Mouse (Mus musculus) kidney, postnatal 0 days (tissue): Measurements from ENCODE around the gene Ebf1. TPM values are rescaled to one million over a fixed set of nuclear protein-coding genes. Genes with fewer than 3 reads are reported as not detected.

Experiments used
- ATAC-seq: fragments of 200-750 bp; cut with Nextera tagmentation; replicated peaks from 2 replicates; pipeline ENCODE4 v1.8.0; 2017; ENCODE audit warnings: low read depth, moderate number of reproducible peaks, moderate TSS enrichment, moderate library complexity; ENCODE audit not compliant: low FRiP score
- DNase-seq: peaks from one replicate; pipeline ENCODE4 v3.0.0-alpha.2; 2016; ENCODE audit warnings: low spot score
- H3K27ac ChIP-seq: fragments of 300-500 bp; sonication (generic); 2 replicates; pipeline ENCODE4 v1.5.1; 2014; ENCODE audit warnings: mild to moderate bottlenecking
- H3K27me3 ChIP-seq: fragments of 300-500 bp; sonication (generic); 2 replicates; pipeline ENCODE4 v1.6.1; 2014; ENCODE audit warnings: low read length, mixed read lengths; ENCODE audit not compliant: insufficient read depth
- H3K36me3 ChIP-seq: fragments of 300-500 bp; sonication (generic); 2 replicates; pipeline ENCODE4 v1.6.1; 2014; ENCODE audit warnings: low read length, mixed read lengths; ENCODE audit not compliant: insufficient read depth
- H3K4me1 ChIP-seq: fragments of 300-500 bp; sonication (generic); replicated peaks from 2 replicates; pipeline ENCODE4 v1.6.1; 2014; ENCODE audit warnings: antibody characterized with exemption, low read length, mixed read lengths; ENCODE audit not compliant: insufficient read depth
- H3K4me2 ChIP-seq: fragments of 300-500 bp; sonication (generic); 2 replicates; pipeline ENCODE4 v1.6.1; 2014; ENCODE audit warnings: mild to moderate bottlenecking, low read length, moderate library complexity, mixed read lengths
- H3K4me3 ChIP-seq: fragments of 300-500 bp; sonication (generic); replicated peaks from 2 replicates; pipeline ENCODE4 v1.5.1; 2014; ENCODE audit warnings: low read depth, low read length
- H3K9ac ChIP-seq: fragments of 300-500 bp; sonication (generic); 2 replicates; pipeline ENCODE4 v1.6.1; 2014; ENCODE audit warnings: low read depth, low read length
- H3K9me3 ChIP-seq: fragments of 300-500 bp; sonication (generic); replicated peaks from 2 replicates; pipeline ENCODE4 v1.6.1; 2016; ENCODE audit warnings: low read length, inconsistent platforms, mixed read lengths
- CTCF ChIP-seq: IDR thresholded peaks from 2 replicates; pipeline ENCODE4 v1.5.1; 2016; ENCODE audit warnings: antibody characterized with exemption, low read depth, mild to moderate bottlenecking, moderate library complexity
- WGBS: fragments of 180-500 bp; shearing (Covaris S2); extraction: QIAGEN DNeasy Blood & Tissue Kit; methylation state at CpG from one replicate; pipeline ENCODE4 v1.1.7; 2014; 5-methylcytosine and 5-hydroxymethylcytosine counted together
- polyA plus RNA-seq: library from polyadenylated mRNA; unstranded; fragments of >200 nt; fragmentation: Nextera tagmentation; extraction: Ambion mirVana; gene quantifications from 2 replicates; pipeline ENCODE4 v1.2.1, GENCODE M21; 2015

Ebf1 gene
- polyA plus RNA-seq, 1 experiment from 2014 or later = 19.6 TPM

DNA sequence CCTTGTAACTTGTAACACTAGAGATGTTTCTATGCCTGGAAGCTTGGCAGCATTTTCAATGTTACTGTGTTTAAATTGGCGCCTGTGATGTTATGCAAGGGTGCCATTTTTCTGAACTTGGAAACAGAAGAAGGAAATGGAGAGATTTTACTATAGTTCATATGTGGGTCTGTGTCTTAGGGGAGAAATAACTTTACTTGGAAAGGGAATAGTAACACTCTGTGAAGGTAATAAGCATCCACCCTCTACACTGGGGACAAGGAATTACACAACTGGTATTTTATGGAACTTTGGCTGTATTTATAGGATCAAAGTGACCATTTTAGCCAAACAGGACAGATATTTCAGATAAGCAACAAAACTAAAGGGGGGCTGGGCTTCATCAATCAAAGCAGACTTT lies 278.8 kb downstream of the Ebf1 start:
- Histone ChIP-seq H3K27ac (no peak overlapping the region), H3K27me3 (no peaks in the 10 kb centered on the region), H3K9me3 (no peaks in the 10 kb centered on the region), H3K4me1 (0 out of 2 replicates have a peak, but pooled peaks cover 5% of the 10 kb centered on the region), H3K4me2 (no peak overlapping the region), H3K36me3 (no peaks in the 10 kb centered on the region), H3K9ac (no peak overlapping the region), H3K4me3 (no peak overlapping the region)
- no peak for ATAC-seq
- TF ChIP-seq CTCF = no peak
- DNase-seq = no peak
- WGBS = 74% methylated on average over 1 of the region's 1 CpGs

DNA sequence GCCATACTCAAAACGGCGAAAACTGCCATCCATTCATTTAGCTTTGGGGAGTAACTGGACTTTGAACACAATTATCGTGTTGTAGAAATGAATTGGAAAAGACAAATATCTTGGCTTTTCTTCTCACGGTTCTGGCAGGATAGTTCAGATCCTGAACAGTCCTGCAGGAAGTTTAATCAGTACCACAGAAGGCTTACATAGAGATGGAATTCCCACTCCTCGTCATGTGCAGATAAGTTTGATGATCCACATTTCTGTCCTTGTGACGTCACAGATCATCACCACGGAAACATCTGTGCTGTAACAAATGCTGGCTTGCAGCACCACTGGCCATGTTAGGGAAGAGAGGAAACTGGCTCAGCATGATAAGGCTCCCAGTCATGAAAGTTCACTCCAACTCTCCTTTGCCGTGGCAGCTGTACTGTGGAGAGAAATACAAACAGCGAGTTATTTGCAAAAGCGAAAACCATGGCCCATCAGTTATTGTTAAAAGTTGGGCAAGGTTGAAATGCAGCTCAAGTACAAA lies 280.1 kb downstream of the Ebf1 start:
- H3K4me1 ChIP-seq = 0 out of 2 replicates have a peak, but pooled peaks cover 5% of the 10 kb centered on the region
- H3K27me3 ChIP-seq = no peaks in the 10 kb centered on the region
- no peaks in the 10 kb centered on the region for H3K9me3 ChIP-seq
- WGBS = 69% methylated on average over 10 of the region's 10 CpGs
- ATAC-seq (no peak), DNase-seq (peak; percentile 6)
- TF ChIP-seq CTCF = no peak
- no peak overlapping the region for H3K27ac ChIP-seq
- no peak overlapping the region for H3K4me2 ChIP-seq
- H3K9ac ChIP-seq = no peak overlapping the region
- H3K4me3 ChIP-seq = no peak overlapping the region
- H3K36me3 ChIP-seq = no peaks in the 10 kb centered on the region

DNA sequence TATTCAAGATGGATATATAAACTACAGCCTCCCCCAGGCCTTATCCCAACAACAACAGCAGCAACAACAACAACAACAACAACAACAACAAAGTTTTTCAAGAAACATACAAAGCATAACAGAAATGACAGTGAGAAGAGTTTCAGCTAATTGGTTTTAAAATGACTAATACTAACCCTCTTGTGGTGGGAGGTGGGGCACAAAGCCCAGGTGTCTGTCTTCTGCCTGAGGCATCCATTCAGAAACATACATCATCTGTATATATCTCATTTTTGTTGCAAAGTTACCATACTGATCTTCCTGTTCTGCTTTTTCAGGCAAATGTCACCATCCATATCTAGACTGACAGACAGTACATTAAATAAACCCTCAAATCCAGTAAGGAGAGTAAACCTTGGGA lies 282.4 kb downstream of the Ebf1 start:
- 0 out of 2 replicates have a peak, but pooled peaks cover 5% of the 10 kb centered on the region for H3K4me1 ChIP-seq
- no peak overlapping the region for H3K9ac ChIP-seq
- no peaks in the 10 kb centered on the region for H3K27me3 ChIP-seq
- H3K4me3 ChIP-seq = no peak overlapping the region
- H3K9me3 ChIP-seq = no peaks in the 10 kb centered on the region
- H3K36me3 ChIP-seq = no peaks in the 10 kb centered on the region
- no peak for TF ChIP-seq CTCF
- H3K4me2 ChIP-seq = no peak overlapping the region
- no peak overlapping the region for H3K27ac ChIP-seq
- ATAC-seq (no peak), DNase-seq (no peak)

DNA sequence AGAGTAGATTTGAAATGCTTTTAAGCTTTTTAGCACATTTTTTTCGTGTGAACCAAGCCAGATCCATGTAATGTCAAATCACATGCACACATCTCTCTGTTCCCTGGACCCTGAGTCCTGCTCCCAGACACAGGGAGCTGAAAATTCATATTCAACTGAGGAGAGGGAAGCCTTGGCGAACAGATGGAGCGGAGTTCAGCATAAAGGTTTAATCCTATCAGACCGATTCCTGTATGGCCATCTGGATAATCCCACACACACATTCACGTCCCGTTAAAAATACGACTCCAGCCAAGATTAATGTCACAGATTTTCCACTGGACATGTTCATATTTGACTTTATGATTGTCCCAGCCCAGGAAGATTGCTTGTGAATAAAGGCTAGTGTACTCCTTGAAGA lies 282.8 kb downstream of the Ebf1 start:
- H3K4me1 ChIP-seq = 0 out of 2 replicates have a peak, but pooled peaks cover 5% of the 10 kb centered on the region
- 86% methylated on average over 7 of the region's 7 CpGs for WGBS
- no peak for ATAC-seq
- H3K9ac ChIP-seq = no peak overlapping the region
- H3K27ac ChIP-seq = no peak overlapping the region
- H3K4me2 ChIP-seq = no peak overlapping the region
- no peaks in the 10 kb centered on the region for H3K9me3 ChIP-seq
- H3K4me3 ChIP-seq = no peak overlapping the region
- no peaks in the 10 kb centered on the region for H3K27me3 ChIP-seq
- H3K36me3 ChIP-seq = no peaks in the 10 kb centered on the region
- DNase-seq = no peak
- TF ChIP-seq CTCF = no peak

DNA sequence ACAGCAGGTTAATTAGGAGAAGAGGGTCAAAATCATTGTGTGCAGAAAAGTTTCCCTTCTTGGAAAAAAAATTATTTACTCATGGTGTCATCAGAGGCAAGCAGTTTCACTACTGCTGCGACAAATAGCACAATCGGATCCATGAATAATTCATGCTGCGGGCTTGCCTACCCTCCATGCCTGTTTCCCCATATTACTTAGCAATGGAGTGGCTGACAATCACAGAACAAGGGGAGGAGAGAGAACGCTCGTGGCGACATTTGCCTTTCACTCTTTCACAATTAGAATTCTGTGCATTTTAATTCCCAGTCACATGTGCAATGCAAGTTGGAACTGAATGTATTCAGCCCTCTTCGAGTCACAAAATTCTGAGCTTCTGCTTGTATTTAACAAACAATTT lies 283.4 kb downstream of the Ebf1 start:
- ATAC-seq (no peak), DNase-seq (no peak)
- WGBS = 85% methylated on average over 7 of the region's 7 CpGs
- Histone ChIP-seq H3K4me1 (0 out of 2 replicates have a peak, but pooled peaks cover 5% of the 10 kb centered on the region), H3K4me3 (no peak overlapping the region), H3K27ac (no peak overlapping the region), H3K27me3 (no peaks in the 10 kb centered on the region), H3K4me2 (no peak overlapping the region), H3K9me3 (no peaks in the 10 kb centered on the region), H3K9ac (no peak overlapping the region), H3K36me3 (no peaks in the 10 kb centered on the region)
- no peak for TF ChIP-seq CTCF

DNA sequence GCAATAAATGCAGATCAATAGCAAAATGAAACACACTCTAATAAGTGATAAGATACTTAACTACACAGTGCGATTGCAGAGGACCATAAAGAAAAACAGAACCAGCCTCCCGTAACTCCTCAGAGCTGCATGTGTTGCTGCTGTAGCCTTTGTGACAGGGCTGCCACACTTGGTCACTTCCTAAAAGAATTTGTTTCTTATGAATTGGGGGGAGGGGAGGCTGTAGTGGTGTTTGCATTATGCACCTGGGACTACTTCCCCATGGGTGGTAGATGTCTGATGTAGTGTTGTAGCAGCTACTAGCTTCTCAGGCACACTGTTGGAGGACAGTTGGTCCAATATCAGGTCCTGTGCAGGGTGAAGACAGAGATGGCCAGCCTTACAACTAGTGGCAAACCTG lies 284.6 kb downstream of the Ebf1 start:
- TF ChIP-seq CTCF = no peak
- H3K4me3 ChIP-seq = no peak overlapping the region
- H3K4me1 ChIP-seq = 0 out of 2 replicates have a peak, but pooled peaks cover 5% of the 10 kb centered on the region
- H3K9me3 ChIP-seq = no peaks in the 10 kb centered on the region
- no peak overlapping the region for H3K4me2 ChIP-seq
- WGBS = 68% methylated on average over 2 of the region's 2 CpGs
- no peak overlapping the region for H3K9ac ChIP-seq
- ATAC-seq (no peak), DNase-seq (no peak)
- H3K27ac ChIP-seq = no peak overlapping the region
- no peaks in the 10 kb centered on the region for H3K36me3 ChIP-seq
- no peaks in the 10 kb centered on the region for H3K27me3 ChIP-seq

DNA sequence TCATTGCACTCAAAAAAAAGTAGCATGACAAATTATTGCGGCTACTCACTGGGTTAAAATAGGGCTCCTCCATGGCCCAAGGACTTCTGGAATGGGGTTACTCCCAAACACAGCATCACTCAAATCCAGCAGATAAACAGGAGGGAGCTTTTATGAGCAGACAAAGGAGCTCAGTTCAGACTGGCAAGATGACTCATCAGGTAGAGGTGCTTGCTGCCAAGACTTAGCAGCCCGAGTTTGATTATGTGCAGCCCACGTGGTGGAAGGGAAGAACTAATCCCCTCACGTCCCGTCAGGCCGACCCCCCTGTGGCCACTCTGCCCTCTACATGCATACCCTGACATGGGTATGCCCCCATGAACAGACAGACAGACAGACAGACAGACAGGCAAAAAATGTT lies 285.0 kb downstream of the Ebf1 start:
- Histone ChIP-seq H3K27me3 (no peaks in the 10 kb centered on the region), H3K4me3 (no peak overlapping the region), H3K9me3 (no peaks in the 10 kb centered on the region), H3K36me3 (no peaks in the 10 kb centered on the region), H3K4me1 (peaks cover 5% of the 10 kb centered on the region; the same call in 1 of the 2 replicates), H3K27ac (no peak overlapping the region), H3K9ac (no peak overlapping the region), H3K4me2 (no peak overlapping the region)
- TF ChIP-seq CTCF = no peak
- ATAC-seq = no peak
- WGBS = 68% methylated on average over 6 of the region's 6 CpGs
- no peak for DNase-seq
